In genomic region chr11:87629859-87630258, GRCm38 (mm10) we compare ENCODE assay signal across 10 mouse cellular contexts. TPM values are rescaled to one million over a fixed set of nuclear protein-coding genes. Genes with fewer than 3 reads are reported as not detected.
DNase-seq lines count a peak whose midpoint lies in the region; ATAC-seq and TF ChIP-seq lines count a peak whose summit lies in the region.
"Had no signal": no experiment of that assay in that cellular context is flagged by ENCODE, and none has a peak within 500 bp of the region (broad histone marks: within the 10 kb centered on the region; RNA-seq: fewer than 3 reads in every experiment).

No protein-coding gene starts in this region.

- TF ChIP-seq POLR2A in heart, adult 2 months (IDR thresholded peaks at IDR 0.05; ENCODE audit: insufficient read depth, low read depth, low read length): no peak
- no peak for TF ChIP-seq POLR2A in bone marrow, adult 2 months (IDR thresholded peaks at IDR 0.05; ENCODE audit: borderline replicate concordance, control insufficient read depth, low read depth, low read length)

- intact Hi-C loops in heart, adult 2 months (cut with DNase I): no loop called here
- intact Hi-C loops in heart, postnatal 25 days (cut with DNase I): no loop called here

- DNase-seq in heart, adult 2 months: no peak
- no peak for DNase-seq in heart, postnatal 25 days (ENCODE audit: low spot score)
- DNase-seq in lung, postnatal 0 days (ENCODE audit: low spot score): peak; percentile 82
- DNase-seq in left cerebral cortex, adult 11 months (ENCODE audit: low spot score): no peak

- no peaks in the 10 kb centered on the region for H3K36me3 ChIP-seq in heart, adult 2 months (ENCODE audit: control insufficient read depth, insufficient read depth, low read length)
- H3K36me3 ChIP-seq in hindbrain, embryonic 13.5 days: peaks cover 20% of the 10 kb centered on the region
- H3K36me3 ChIP-seq in lung, postnatal 0 days (ENCODE audit: insufficient read depth, low read length): no peaks in the 10 kb centered on the region
- H3K36me3 ChIP-seq in stomach, embryonic 16.5 days (ENCODE audit: control insufficient read depth, insufficient read depth, low read length): 0 out of 2 replicates have a peak, but pooled peaks cover 3% of the 10 kb centered on the region

- H3K27me3 ChIP-seq in heart, adult 2 months (ENCODE audit: control insufficient read depth, insufficient read depth, low read length): no peaks in the 10 kb centered on the region
- no peaks in the 10 kb centered on the region for H3K27me3 ChIP-seq in hindbrain, embryonic 13.5 days
- H3K27me3 ChIP-seq in lung, postnatal 0 days (replicated peaks; ENCODE audit: insufficient read depth, low read length): no peaks in the 10 kb centered on the region
- no peaks in the 10 kb centered on the region for H3K27me3 ChIP-seq in stomach, embryonic 16.5 days (ENCODE audit: control insufficient read depth, insufficient read depth, low read length)
- H3K27me3 ChIP-seq: embryonic facial prominence, embryonic 13.5 days had no signal

- H3K4me1 ChIP-seq in heart, adult 2 months (ENCODE audit: control insufficient read depth, insufficient read depth, low read length): no peaks in the 10 kb centered on the region
- H3K4me1 ChIP-seq in bone marrow, adult 2 months (ENCODE audit: control insufficient read depth, insufficient read depth, low read length): no peaks in the 10 kb centered on the region
- no peaks in the 10 kb centered on the region for H3K4me1 ChIP-seq in hindbrain, embryonic 13.5 days (replicated peaks)
- H3K4me1 ChIP-seq in lung, postnatal 0 days (ENCODE audit: insufficient read depth, low read depth, low read length): no peaks in the 10 kb centered on the region
- 0 out of 2 replicates have a peak, but pooled peaks cover 5% of the 10 kb centered on the region for H3K4me1 ChIP-seq in stomach, embryonic 16.5 days (ENCODE audit: control insufficient read depth, insufficient read depth, low read length)

- TF ChIP-seq CTCF in heart, adult 2 months (IDR thresholded peaks at IDR 0.05): peak; percentile 78
- TF ChIP-seq CTCF in bone marrow, adult 2 months (IDR thresholded peaks at IDR 0.05; ENCODE audit: control insufficient read depth, insufficient read depth, low read length): peak; percentile 73
- peak; percentile 82 for TF ChIP-seq CTCF in lung, postnatal 0 days (IDR thresholded peaks at IDR 0.05)

- H3K79me2 ChIP-seq in heart, adult 2 months (replicated peaks; ENCODE audit: control insufficient read depth, insufficient read depth, low read length): no peaks in the 10 kb centered on the region

- no peak overlapping the region for H3K4me2 ChIP-seq in hindbrain, embryonic 13.5 days
- H3K4me2 ChIP-seq in lung, postnatal 0 days (replicated peaks; ENCODE audit: low read depth, low read length): no peak overlapping the region
- H3K4me2 ChIP-seq in stomach, embryonic 16.5 days (ENCODE audit: low read depth, low read length): 0 out of 2 replicates have a peak overlapping the region, but pooled peaks have one; percentile 12
- H3K4me2 ChIP-seq: embryonic facial prominence, embryonic 13.5 days had no signal

- H3K9ac ChIP-seq in heart, adult 2 months (ENCODE audit: low read depth, low read length): no peak overlapping the region
- H3K9ac ChIP-seq in hindbrain, embryonic 13.5 days: 0 out of 2 replicates have a peak overlapping the region, but pooled peaks have one; percentile 13
- H3K9ac ChIP-seq in lung, postnatal 0 days (replicated peaks; ENCODE audit: low read depth): no peak overlapping the region
- H3K9ac ChIP-seq in stomach, embryonic 16.5 days (ENCODE audit: low read length): no peak overlapping the region; the same call in 1 of the 2 replicates
- H3K9ac ChIP-seq: embryonic facial prominence, embryonic 13.5 days had no signal

- ATAC-seq in CD4-positive, CD25-positive, alpha-beta regulatory T cell, adult 4 months: peak; percentile 65
- ATAC-seq in hindbrain, embryonic 13.5 days (ENCODE audit: low FRiP score): no peak
- ATAC-seq in lung, postnatal 0 days: peak; percentile 65
- no peak for ATAC-seq in stomach, embryonic 16.5 days (ENCODE audit: insufficient read depth, low FRiP score)

- no peak overlapping the region for H3K4me3 ChIP-seq in heart, adult 2 months
- H3K4me3 ChIP-seq in bone marrow, adult 2 months (replicated peaks; ENCODE audit: control insufficient read depth, low read depth, low read length): no peak overlapping the region
- H3K4me3 ChIP-seq in hindbrain, embryonic 13.5 days: no peak overlapping the region
- no peak overlapping the region for H3K4me3 ChIP-seq in lung, postnatal 0 days (ENCODE audit: low read depth, low read length)
- H3K4me3 ChIP-seq in stomach, embryonic 16.5 days (replicated peaks; ENCODE audit: low read length): no peak overlapping the region
- H3K4me3 ChIP-seq: embryonic facial prominence, embryonic 13.5 days; myocyte had no signal

- H3K27ac ChIP-seq in heart, adult 2 months: no peak overlapping the region
- H3K27ac ChIP-seq in bone marrow, adult 2 months (ENCODE audit: control insufficient read depth, insufficient read depth, low read depth, low read length, poor library complexity): no peak overlapping the region
- H3K27ac ChIP-seq in hindbrain, embryonic 13.5 days: no peak overlapping the region
- H3K27ac ChIP-seq in lung, postnatal 0 days (ENCODE audit: low read length): no peak overlapping the region
- H3K27ac ChIP-seq in stomach, embryonic 16.5 days (ENCODE audit: low read length): no peak overlapping the region
- H3K27ac ChIP-seq: embryonic facial prominence, embryonic 13.5 days had no signal

- H3K9me3 ChIP-seq in hindbrain, embryonic 13.5 days: no peaks in the 10 kb centered on the region
- no peaks in the 10 kb centered on the region for H3K9me3 ChIP-seq in lung, postnatal 0 days (ENCODE audit: low read length)
- no peaks in the 10 kb centered on the region for H3K9me3 ChIP-seq in stomach, embryonic 16.5 days (replicated peaks; ENCODE audit: control insufficient read depth, low read length)
- H3K9me3 ChIP-seq: embryonic facial prominence, embryonic 13.5 days had no signal

- no peak for TF ChIP-seq EP300 in heart, adult 2 months (IDR thresholded peaks at IDR 0.05; ENCODE audit: insufficient read depth, low read depth, low read length)
- TF ChIP-seq EP300 in lung, postnatal 0 days (IDR thresholded peaks at IDR 0.05): no peak

- 13% methylated on average over 10 of the region's 10 CpGs for WGBS in heart, adult 2 months
- WGBS in bone marrow, adult 2 months: 8% methylated on average over 10 of the region's 10 CpGs
- 38% methylated on average over 10 of the region's 10 CpGs for WGBS in hindbrain, embryonic 13.5 days
- WGBS in lung, postnatal 0 days: 18% methylated on average over 10 of the region's 10 CpGs
- WGBS in stomach, embryonic 16.5 days: 21% methylated on average over 10 of the region's 10 CpGs

RNA-seq across cellular contexts. Expression of gene Hsf5, which starts 12.9 kb away (rescaled TPM):
- under 1 TPM in 1 of 2 experiments, not detected in 1; 0.05 TPM for total RNA-seq in heart, adult 2 months (2021)
- 0.02 and 0.06 TPM in 2 replicates for polyA plus RNA-seq in heart, adult 2 months (2012; rRNA removed)
- total RNA-seq in heart, postnatal 25 days (2021): not detected
- under 1 TPM; 0.17 to 0.19 TPM for polyA plus RNA-seq in CD4-positive, CD25-positive, alpha-beta regulatory T cell, adult 4 months (2017; shearing (Covaris generic))
- not detected in 2 replicates for polyA plus RNA-seq in bone marrow, adult 2 months (2011; ENCODE audit: insufficient read depth, insufficient read length, low replicate concordance, missing spikeins)
- 0.51 and 0.63 TPM in 2 replicates for polyA plus RNA-seq in hindbrain, embryonic 13.5 days (2015; fragmentation: Nextera tagmentation; extraction: Ambion mirVana)
- 0.05 and 0.11 TPM in 2 replicates for polyA plus RNA-seq in lung, postnatal 0 days (2015; fragmentation: Nextera tagmentation; extraction: Ambion mirVana)
- 0.10 and 0.14 TPM in 2 replicates for polyA plus RNA-seq in stomach, embryonic 16.5 days (2015; fragmentation: Nextera tagmentation; extraction: Ambion mirVana)
- polyA plus RNA-seq: myocyte had no signal

RNA-seq across cellular contexts. Expression of gene Rnf43, which starts 32.7 kb away (rescaled TPM):
- total RNA-seq in heart, adult 2 months (2021): under 1 TPM; 0.42 to 0.45 TPM
- 0.15 and 0.31 TPM in 2 replicates for polyA plus RNA-seq in heart, adult 2 months (2012; rRNA removed)
- total RNA-seq in heart, postnatal 25 days (2021): under 1 TPM; 0.20 to 0.21 TPM
- 10 to 100 TPM; 24.9 to 25.4 TPM for polyA plus RNA-seq in CD4-positive, CD25-positive, alpha-beta regulatory T cell, adult 4 months (2017; shearing (Covaris generic))
- polyA plus RNA-seq in bone marrow, adult 2 months (2011; ENCODE audit: insufficient read depth, insufficient read length, low replicate concordance, missing spikeins): 0.97 and 3.9 TPM in 2 replicates
- polyA plus RNA-seq in hindbrain, embryonic 13.5 days (2015; fragmentation: Nextera tagmentation; extraction: Ambion mirVana): 0.71 and 0.75 TPM in 2 replicates
- polyA plus RNA-seq in lung, postnatal 0 days (2015; fragmentation: Nextera tagmentation; extraction: Ambion mirVana): 4.6 and 6.6 TPM in 2 replicates
- polyA plus RNA-seq in stomach, embryonic 16.5 days (2015; fragmentation: Nextera tagmentation; extraction: Ambion mirVana): 14.7 and 16.9 TPM in 2 replicates
- polyA plus RNA-seq: myocyte had no signal

RNA-seq across cellular contexts. Expression of gene Mtmr4, which starts 37.9 kb away (rescaled TPM):
- total RNA-seq in heart, adult 2 months (2021): 10 to 100 TPM; 24.7 to 27.8 TPM
- polyA plus RNA-seq in heart, adult 2 months (2012; rRNA removed): 7.9 and 19.0 TPM in 2 replicates
- total RNA-seq in heart, postnatal 25 days (2021): 10 to 100 TPM; 26.3 to 26.4 TPM
- polyA plus RNA-seq in CD4-positive, CD25-positive, alpha-beta regulatory T cell, adult 4 months (2017; shearing (Covaris generic)): 10 to 100 TPM in 1 of 2 experiments, 1 to 10 TPM in 1; 8.8 to 22.1 TPM
- 8.7 and 9.0 TPM in 2 replicates for polyA plus RNA-seq in bone marrow, adult 2 months (2011; ENCODE audit: insufficient read depth, insufficient read length, low replicate concordance, missing spikeins)
- polyA plus RNA-seq in hindbrain, embryonic 13.5 days (2015; fragmentation: Nextera tagmentation; extraction: Ambion mirVana): 60.4 and 60.7 TPM in 2 replicates
- polyA plus RNA-seq in lung, postnatal 0 days (2015; fragmentation: Nextera tagmentation; extraction: Ambion mirVana): 9.4 and 13.3 TPM in 2 replicates
- polyA plus RNA-seq in stomach, embryonic 16.5 days (2015; fragmentation: Nextera tagmentation; extraction: Ambion mirVana): 27.0 and 28.6 TPM in 2 replicates

Comparison
In these comparisons a context has a peak if more than half of its experiments do, and no peak if none do; other contexts are left out.
1. ATAC-seq: peak in CD4-positive, CD25-positive, alpha-beta regulatory T cell, adult 4 months (single experiment) and lung, postnatal 0 days (single experiment); none in hindbrain, embryonic 13.5 days (single experiment) and stomach, embryonic 16.5 days (single experiment).
2. Peak in every context shown above with its lines, with median percentiles within 50 percentile points of each other: CTCF ChIP-seq.